In genomic region chr1:185900316-185900715, GRCm38 (mm10) we compare ENCODE assay signal across 20 mouse cellular contexts.
"Had no signal": no experiment of that assay in that cellular context is flagged by ENCODE, and none has a peak within 500 bp of the region (broad histone marks: within the 10 kb centered on the region; RNA-seq: fewer than 3 reads in every experiment).

No protein-coding gene starts in this region.

- H3K27me3 ChIP-seq: kidney, embryonic 15.5 days; limb, embryonic 13.5 days; liver, embryonic 12.5 days; liver, embryonic 15.5 days; lung, embryonic 15.5 days; megakaryocyte, embryonic 14.5 days; midbrain, embryonic 13.5 days had no signal

- H3K4me2 ChIP-seq: kidney, embryonic 15.5 days; limb, embryonic 13.5 days; liver, embryonic 12.5 days; liver, embryonic 15.5 days; lung, embryonic 15.5 days; midbrain, embryonic 13.5 days had no signal

- ATAC-seq: liver, embryonic 12.5 days; midbrain, embryonic 13.5 days; midbrain, embryonic 16.5 days had no signal

- DNase-seq: kidney, adult 8-10 months; kidney, postnatal 14 days; layer of hippocampus, adult 9-11 months; liver; lung, adult 18-20 months; lung, postnatal 10 days; lung, postnatal 36 days; thymus, adult 18-20 months; thymus, postnatal 36 days had no signal

- H3K9me3 ChIP-seq: kidney, embryonic 15.5 days; limb, embryonic 10.5 days; liver, embryonic 12.5 days; liver, embryonic 15.5 days; lung, embryonic 15.5 days; midbrain, embryonic 10.5 days; midbrain, embryonic 13.5 days had no signal

- H3K9ac ChIP-seq: kidney, embryonic 15.5 days; limb, embryonic 13.5 days; liver, embryonic 12.5 days; liver, embryonic 15.5 days; lung, embryonic 15.5 days; midbrain, embryonic 13.5 days had no signal

- H3K4me1 ChIP-seq: kidney, embryonic 15.5 days; liver, embryonic 12.5 days; liver, embryonic 15.5 days; megakaryocyte, embryonic 14.5 days; midbrain, embryonic 10.5 days; midbrain, embryonic 13.5 days had no signal

- H3K27ac ChIP-seq: kidney, embryonic 15.5 days; layer of hippocampus, adult 2 months; limb, embryonic 10.5 days; limb, embryonic 13.5 days; liver, embryonic 12.5 days; liver, embryonic 15.5 days; lung, embryonic 15.5 days; midbrain, embryonic 10.5 days; midbrain, embryonic 13.5 days had no signal

- H3K36me3 ChIP-seq: kidney, embryonic 15.5 days; limb, embryonic 10.5 days; liver, embryonic 12.5 days; liver, embryonic 15.5 days; lung, embryonic 15.5 days; midbrain, embryonic 10.5 days; midbrain, embryonic 13.5 days had no signal

- H3K4me3 ChIP-seq: kidney, embryonic 15.5 days; layer of hippocampus, adult 2 months; limb, embryonic 10.5 days; limb, embryonic 13.5 days; liver, embryonic 12.5 days; liver, embryonic 15.5 days; lung, embryonic 15.5 days; megakaryocyte, embryonic 14.5 days; midbrain, embryonic 10.5 days; midbrain, embryonic 13.5 days had no signal
